Mouse (Mus musculus): ENCODE data around the gene Mrpl4.

Gene Mrpl4

DNA sequence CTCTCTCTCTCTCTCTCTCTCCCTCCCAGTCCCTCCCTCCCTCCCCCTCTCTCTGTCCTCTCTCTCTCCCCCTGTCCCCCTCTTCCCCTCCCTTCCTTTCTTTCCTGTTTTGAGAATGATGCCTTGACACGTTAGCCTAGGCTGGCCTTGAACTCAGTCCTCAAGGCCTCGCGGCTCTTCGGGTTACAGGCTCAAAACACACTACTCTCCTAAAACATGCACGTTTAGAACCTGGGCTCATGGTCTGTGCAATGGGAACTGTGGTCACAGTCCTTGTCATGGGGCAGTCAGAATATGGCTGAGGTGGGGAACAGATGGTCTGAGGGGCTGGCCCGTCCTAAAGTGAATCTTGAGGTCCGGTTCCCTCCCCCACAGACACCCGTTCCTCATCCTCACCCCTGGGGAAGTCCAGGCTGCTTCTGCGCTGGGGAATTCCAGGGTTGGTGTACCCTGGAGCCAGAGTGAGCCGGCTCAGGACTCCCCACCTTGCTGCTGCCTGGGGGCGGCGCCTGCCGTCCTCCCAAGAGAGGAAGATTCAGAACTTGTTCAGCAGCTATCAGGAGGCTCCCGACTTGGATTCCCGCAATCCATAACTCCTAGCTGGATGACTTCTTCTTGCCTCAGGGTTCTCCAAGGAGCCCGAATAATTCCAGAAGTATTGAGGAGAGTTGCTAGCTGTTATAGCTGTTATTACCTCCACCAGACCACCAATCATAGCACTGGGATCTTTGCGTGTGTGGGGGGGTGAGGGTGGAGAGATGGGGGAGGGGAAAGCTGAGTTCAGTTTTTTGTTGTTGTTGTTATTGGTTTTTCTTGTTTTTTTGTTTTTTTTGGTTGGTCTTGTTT, 14.0 kb downstream of the Mrpl4 start:
- DNase-seq (ENCODE audit: low read depth, low spot score), result no peak

DNA sequence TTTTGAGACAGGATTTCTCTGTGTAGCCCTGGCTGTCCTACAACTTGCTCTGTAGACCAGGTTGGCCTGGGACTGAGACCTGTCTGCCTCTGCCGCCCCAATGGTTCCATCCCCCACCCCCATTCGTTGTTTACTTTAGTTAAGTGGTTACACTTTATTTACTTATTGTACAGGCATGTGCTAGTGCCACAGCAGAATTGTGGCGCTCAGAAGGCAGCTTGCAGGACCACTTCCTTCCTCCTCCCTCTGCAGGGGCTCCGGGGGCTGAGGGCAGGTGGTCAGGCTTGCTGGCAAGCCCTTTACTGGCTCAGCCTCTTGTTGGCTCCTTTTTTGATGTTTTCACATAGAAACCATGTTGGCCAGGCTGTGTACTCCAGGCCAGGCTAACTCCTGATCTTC, 14.6 kb downstream of the Mrpl4 start:
- no peak for DNase-seq (ENCODE audit: low read depth, low spot score)

DNA sequence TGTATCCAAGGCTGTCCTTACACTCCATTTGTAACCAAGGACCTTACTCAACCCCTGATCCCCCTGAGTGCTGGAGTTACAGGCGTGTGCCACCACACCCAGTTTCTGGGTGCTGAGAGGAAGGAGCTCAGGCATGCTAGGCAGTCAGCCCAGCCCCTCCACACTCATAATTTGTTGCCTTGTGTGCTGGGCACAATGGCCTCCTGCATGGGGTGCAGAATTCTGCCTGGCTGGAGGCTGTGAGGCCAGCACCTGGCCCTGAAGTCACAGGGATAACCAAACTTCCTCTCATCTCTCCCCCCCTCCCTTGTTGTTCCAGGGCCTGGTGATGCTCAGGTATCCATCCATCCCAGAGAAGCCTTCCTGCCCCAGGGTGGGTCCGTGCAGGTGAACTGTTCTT, 16.1 kb downstream of the Mrpl4 start:
- no peak for DNase-seq (ENCODE audit: low read depth, low spot score)

DNA sequence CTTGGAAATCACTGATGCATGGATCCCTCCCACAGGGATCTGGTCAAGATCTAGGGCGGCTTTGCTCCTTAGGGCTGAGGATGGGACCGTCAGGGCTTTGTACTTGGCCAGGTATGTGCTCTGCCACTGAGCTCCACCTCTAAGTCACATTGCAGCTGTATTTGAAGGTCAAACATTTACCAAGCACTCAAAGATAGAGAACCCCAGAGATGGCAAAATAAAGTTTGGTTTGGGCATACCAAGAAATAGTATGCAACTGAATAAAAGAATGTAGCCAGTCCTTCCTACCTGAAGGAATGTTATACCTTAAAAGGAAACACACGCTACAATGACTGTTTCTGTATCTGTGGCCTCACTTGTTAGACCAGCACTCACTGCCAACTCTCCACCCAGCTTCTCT, 18.8 kb downstream of the Mrpl4 start:
- DNase-seq (ENCODE audit: low read depth, low spot score), result no peak

DNA sequence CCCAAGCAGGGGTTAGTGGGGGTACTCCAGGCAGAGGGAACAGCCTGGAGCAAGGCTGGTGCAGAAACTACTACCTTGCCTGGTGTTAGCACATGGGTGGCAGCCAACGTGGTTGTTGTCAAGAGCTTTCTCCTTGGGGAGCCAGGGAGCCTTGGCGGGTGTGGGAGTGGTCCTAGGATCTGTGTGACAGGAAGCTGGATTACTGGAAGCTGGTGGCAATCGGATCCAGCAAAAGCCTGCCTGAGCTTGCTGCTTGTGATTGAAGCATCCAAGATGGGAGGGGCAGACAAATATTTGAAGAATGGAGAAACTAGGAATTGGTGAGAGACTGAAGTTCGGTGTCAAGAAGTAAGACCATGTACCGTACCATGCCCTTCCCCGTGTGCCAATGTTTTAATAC, 19.8 kb downstream of the Mrpl4 start:
- DNase-seq (ENCODE audit: low read depth, low spot score), result no peak

DNA sequence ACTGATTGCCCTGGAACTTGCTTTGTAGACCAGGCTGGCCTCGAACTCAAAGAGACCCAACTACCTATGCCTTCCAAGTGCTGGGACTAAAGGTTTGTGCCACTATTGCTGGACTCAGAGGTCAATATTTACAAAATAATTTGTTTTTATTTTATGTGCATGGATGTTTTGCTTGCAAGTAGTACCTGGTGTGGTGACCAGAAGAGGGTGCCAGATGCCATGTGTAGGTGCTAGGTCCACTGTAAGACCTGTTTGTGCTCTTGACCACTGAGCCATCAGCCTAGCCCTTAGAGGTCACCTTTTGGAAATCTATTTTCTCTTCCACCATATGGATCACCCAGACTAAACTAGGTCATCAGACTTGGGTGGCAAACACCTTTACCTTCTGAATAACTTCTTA, 20.2 kb downstream of the Mrpl4 start:
- no peak for DNase-seq (ENCODE audit: low read depth, low spot score)

DNA sequence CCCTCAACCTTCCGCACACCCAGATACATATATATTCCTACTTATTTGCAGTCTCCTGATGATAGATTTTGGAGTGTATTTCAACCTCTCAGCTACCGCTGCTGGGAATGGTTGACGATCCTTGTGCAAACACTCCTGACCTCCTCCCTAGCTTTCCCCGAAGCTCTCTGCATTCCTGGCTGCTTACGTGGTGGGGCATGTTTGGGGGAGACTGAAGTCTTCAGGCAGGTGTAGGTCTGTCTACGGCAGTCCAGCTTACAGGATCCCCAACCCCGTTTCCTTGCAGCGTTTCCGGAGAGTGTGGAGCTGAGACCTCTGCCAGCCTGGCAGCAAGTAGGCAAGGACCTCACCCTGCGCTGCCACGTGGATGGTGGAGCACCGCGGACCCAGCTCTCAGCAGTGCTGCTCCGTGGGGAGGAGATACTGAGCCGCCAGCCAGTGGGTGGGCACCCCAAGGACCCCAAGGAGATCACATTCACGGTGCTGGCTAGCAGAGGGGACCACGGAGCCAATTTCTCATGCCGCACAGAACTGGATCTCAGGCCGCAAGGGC, 22.8 kb downstream of the Mrpl4 start:
- no peak for DNase-seq (ENCODE audit: low read depth, low spot score)

DNA sequence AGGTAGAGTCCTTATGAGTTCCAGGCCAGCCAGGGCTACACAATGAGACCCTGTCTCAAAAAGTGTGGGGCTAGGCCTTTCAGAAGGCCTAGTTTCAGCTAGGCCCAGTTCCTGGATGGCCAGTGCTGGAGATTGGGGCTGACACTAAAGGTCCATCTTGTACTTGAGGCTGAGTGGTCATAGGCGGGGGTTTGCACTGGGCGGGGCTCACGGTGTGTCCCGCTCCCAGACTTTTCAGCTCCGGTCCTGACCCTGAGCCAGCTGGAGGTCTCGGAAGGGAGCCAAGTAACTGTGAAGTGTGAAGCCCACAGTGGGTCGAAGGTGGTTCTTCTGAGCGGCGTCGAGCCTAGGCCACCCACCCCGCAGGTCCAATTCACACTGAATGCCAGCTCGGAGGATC, 24.3 kb downstream of the Mrpl4 start:
- no peak for DNase-seq (ENCODE audit: low read depth, low spot score)

DNA sequence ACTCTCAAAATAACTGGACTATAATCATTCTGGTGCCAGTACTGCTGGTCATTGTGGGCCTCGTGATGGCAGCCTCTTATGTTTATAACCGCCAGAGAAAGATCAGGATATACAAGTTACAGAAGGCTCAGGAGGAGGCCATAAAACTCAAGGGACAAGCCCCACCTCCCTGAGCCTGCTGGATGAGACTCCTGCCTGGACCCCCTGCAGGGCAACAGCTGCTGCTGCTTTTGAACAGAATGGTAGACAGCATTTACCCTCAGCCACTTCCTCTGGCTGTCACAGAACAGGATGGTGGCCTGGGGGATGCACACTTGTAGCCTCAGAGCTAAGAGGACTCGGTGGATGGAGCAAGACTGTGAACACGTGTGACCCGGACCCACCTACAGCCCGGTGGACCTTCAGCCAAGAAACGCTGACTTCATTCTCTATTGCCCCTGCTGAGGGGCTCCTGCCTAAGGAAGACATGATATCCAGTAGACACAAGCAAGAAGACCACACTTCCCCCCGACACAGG, 25.3 kb downstream of the Mrpl4 start:
- DNase-seq (ENCODE audit: low read depth, low spot score), result no peak

DNA sequence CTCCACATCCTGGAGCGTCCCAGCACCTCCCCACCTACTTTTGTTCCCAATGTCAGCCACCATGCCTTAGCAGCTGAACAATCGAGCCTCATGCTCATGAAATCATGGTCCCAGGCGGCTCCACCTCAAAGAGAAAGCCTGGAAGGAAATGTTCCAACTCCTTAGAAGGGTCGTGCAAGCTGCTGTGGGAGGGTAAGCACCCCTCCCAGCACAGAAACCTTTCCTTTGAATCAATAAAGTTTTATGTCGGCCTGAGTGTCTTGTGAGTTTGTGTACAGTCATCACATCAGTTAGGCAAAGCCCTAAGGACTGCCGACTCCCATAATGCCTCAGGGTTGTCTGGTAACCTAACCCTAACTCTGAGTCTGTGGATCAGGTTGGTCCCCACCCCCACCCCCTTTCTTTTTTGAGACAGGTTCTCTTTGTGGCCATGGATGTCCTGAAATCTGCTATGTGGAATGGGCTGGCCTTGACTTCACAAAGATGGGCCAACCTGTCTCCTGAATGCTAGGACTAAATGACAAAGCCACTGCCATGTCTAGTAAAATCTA, 26.1 kb downstream of the Mrpl4 start:
- DNase-seq (ENCODE audit: low read depth, low spot score), result no peak

DNA sequence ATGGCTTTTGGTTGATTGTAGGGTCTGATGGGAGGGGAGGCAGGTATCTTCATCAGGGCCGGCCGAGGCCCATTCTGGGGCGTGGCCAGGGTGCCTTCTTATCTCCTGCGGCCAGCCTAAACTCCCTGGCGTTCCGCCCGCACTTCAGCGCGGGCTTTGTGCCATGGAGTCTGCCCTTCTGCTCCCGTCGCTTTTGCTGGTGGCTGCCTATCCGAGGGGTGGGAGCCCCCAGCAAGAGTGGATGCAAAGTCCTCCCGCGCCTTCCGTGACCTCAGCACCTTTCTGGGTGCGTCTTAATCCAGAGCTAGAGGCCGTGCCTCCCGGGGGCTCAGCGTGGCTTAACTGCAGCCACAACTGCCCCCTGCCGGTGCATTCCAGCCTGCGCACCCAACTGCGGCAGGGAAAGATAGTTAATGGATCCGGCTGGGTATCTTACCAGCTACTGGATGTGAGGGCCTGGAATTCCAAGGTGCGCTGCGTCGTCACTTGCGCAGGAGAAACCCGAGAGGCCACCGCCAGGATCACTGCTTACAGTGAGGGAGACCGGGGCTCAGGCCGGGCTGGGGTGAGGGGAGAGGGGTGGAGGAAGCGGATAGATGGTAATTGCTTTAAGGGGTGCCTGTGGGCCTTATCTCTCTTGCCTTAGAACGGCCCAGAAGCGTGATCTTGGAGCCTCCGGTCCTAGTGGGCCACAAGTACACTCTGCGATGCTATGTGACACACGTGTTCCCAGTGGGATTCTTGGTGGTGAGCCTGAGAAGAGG, 26.9 kb downstream of the Mrpl4 start, which contains the start of gene Icam4:
Icam4 (plus strand) TSS at position 83 of the 764 bp plus-strand sequence.
- peak; percentile 60 for DNase-seq (ENCODE audit: low read depth, low spot score)

DNA sequence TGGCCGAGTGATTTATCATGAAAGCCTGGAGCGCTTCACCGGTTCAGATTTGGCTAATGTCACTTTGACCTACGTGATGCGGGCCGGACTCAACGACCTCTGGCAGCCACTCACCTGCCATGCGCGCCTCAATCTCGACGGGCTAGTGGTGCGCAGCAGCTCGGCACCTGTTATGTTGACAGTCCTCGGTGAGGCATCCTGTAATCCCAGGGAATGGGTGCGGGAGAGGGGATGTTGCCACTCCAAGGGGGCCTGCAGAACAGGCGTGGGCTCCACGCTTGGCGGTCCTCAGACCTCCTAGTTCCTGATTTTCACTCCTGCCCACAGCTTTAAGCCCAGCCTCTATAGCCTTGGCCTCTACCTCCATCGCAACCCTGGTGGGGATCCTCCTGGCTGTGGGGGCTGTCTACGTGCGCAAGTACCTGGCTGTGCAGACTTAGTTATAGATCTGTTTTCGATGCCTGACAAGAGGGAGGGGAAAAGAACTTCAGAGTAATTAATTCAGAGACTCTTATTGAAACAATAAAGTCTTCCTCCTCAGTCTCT, 27.6 kb downstream of the Mrpl4 start:
- no peak for DNase-seq (ENCODE audit: low read depth, low spot score)

DNA sequence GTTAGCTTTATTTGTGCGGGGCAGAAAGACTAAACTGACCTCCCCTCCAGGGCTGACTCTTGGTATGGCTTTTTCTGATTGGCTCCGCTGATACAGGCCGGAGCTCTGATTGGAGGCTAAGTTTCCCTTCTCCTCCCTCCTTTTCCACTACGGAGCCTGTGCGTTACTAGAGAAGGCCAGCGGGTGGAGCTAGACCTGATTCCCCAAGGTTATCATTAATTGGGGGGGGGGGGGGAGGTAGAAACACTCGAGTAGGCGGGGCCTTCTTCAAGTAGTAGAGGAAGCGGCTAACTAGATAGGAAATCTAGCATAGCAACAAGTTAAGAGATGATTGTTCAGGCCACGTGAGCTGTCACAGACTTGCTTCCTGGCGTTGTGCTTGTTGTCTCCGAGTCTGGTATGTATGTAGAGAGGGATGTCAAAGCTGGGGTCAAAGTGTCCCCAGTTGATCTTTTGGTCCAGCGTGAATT, 28.3 kb downstream of the Mrpl4 start:
- DNase-seq (ENCODE audit: low read depth, low spot score), result peak; percentile 88

DNA sequence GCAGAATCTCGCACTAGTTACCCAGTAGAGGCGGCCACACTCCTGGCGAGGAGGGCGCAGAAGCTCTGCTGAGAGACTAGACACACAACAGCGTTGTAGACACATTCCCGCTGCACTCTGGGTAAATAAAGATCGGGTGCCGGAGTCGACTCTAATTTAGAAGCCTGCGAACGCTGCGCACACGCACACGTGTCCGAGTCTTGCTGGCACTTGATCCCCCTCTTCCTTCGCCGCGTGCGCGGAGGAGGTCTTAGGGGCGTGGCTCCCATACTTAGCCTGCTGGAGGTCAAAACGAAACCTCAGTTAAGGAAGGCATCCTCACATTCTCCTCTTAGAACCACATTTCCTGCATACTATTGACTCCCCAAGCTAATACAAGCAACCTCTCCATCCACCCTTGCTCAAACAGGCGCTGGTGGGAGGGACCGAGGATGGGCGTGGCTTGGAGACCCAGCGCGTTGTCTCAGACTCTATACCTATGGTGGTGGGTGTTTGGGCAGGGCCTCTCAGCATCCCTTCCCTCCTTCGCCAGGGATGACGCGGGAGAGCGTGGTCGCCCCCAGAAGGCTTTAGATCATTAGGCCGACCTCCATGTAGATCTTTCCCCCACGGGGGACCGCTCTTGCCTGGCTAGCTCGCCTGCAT, 28.8 kb downstream of the Mrpl4 start:
- DNase-seq (ENCODE audit: low read depth, low spot score), result peak; percentile 48

DNA sequence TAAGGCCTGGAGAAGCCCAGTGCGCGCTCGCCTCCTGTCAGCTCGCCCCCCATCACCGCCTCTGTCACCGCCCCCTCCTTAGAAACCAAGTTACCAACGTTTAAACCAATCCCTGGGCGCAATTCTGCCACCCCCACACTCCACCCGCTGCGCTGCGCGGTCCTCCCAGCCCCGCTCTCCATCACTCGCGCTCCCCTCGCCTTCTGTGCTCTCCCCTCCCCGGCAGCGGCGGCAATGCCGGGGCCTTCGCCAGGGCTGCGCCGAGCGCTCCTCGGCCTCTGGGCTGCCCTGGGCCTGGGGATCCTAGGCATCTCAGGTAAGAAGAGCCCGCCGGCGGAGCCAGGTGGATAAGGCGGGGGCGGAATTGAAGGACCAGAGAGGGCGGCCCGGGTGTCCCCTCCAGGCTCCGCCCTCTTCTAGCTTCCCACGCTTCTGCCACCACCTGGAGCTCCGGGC, 29.4 kb downstream of the Mrpl4 start, which contains the start of gene Icam5:
Icam5 (plus strand) TSS at position 178 of the 456 bp plus-strand sequence.
- no peak for DNase-seq (ENCODE audit: low read depth, low spot score)

DNA sequence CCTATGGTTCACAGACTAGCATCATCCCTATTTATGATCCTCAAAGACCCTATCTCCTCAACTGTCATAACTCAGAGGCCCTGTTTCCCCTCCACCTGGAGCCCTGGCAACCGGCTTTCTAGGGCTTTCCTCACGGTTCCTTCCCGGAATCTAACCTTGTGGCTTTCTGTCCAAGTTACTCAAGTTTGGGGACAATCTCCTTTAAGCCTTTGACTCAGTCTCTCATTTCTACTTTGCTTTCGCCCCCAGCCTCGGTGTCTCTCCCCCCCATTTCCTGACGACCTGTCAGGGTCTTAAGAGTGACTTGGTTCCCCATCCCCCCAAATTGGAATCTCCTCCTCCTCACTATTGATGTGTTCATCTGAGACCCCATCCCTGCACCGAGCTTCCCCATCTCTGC, 30.0 kb downstream of the Mrpl4 start:
- no peak for DNase-seq (ENCODE audit: low read depth, low spot score)

DNA sequence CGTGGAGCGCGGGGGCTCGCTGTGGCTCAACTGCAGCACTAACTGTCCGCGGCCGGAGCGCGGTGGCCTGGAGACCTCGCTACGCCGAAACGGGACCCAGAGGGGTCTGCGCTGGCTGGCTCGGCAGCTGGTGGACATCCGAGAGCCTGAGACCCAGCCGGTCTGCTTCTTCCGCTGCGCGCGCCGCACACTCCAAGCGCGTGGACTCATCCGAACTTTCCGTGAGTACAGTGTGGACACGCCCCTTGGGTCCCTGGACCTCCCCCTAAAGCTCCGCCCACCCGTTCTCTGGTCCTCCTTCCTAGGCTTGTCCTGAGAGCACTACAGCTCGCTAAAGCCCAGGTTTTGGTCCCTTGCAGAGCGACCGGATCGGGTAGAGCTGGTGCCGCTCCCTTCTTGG, 30.6 kb downstream of the Mrpl4 start:
- peak; percentile 76 for DNase-seq (ENCODE audit: low read depth, low spot score)

DNA sequence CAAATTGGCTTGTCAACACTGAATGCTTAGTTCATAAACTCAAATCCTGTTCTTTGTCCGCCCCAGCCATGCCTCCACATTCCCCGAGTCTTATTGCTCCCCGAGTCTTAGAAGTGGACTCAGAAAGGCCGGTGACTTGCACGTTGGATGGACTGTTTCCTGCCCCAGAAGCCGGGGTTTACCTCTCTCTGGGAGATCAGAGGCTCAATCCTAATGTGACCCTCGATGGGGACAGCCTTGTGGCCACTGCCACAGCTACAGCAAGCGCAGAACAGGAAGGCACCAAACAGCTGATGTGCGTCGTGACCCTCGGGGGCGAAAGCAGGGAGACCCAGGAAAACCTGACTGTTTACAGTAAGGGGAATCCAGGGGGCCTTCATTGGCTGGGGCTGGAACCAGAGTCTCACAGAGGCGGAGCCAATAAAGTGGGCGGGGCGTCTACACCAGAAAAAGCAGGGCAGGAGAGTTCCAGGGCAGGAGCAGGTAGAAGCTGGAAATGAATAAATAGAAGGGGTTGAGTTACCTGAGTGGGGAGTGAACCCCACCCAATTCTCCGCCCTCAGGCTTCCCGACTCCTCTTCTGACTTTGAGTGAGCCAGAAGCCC, 32.0 kb downstream of the Mrpl4 start:
- DNase-seq (ENCODE audit: low read depth, low spot score), result no peak

DNA sequence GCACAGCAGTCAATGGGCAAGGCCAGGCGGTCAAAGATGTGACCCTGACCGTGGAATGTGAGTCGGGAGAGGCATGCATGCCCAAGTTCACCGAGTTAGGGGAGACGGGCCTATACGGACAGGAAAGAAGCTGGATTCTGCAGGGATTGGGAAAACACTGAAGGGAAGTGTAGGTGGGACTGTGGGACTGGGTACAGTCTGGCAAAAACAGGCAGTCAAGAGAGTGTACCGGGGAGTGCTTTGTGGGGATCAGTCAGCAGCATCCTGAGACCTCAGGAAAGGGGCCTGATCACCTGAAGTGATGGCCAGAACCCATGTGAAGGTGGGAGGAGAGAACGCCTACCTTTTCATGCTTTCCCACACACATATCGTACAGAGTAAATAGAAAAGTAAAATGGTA, 33.0 kb downstream of the Mrpl4 start:
- DNase-seq (ENCODE audit: low read depth, low spot score), result no peak

DNA sequence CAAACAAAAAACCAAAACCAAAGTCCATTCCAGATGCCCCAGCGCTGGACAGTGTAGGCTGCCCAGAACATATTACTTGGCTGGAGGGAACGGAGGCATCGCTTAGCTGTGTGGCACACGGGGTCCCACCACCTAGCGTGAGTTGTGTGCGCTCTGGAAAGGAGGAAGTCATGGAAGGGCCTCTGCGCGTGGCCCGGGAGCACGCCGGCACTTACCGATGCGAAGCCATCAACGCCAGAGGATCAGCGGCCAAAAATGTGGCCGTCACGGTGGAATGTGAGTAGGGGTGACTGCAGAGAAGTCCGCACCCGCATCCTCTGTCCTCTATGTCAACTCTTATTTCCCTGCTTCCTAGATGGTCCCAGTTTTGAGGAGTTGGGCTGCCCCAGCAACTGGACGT, 33.6 kb downstream of the Mrpl4 start:
- no peak for DNase-seq (ENCODE audit: low read depth, low spot score)

DNA sequence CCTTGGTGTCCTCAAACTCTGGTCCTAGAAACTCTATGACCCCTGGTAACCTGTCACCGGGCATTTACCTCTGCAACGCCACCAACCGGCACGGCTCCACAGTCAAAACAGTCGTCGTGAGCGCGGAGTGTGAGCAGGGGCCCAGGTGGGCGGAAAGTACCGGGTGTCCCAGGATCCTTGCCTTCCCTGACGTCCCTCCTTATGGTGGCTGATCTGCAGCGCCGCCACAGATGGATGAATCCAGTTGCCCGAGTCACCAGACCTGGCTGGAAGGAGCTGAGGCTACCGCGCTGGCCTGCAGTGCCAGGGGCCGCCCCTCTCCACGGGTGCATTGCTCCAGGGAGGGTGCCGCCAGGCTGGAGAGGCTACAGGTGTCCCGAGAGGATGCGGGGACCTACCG, 34.1 kb downstream of the Mrpl4 start:
- no peak for DNase-seq (ENCODE audit: low read depth, low spot score)
